Mouse (Mus musculus) intestine, embryonic 15.5 days (tissue): ENCODE measurements at regions not wholly inside any gene's neighbourhood (a gene's known extent, or its start where the extent isn't known, plus 50 kb on each side); places are given as distances from the start of the nearest gene placed in this dataset.
"Not testable (repeated sequence)": the region's sequence is repeated elsewhere in the genome, so short reads cannot be mapped to it uniquely, and the experiment has no call there.

Experiments used
- ATAC-seq: fragments of 200-750 bp; cut with Nextera tagmentation; 2 replicates; pipeline ENCODE4 v1.8.0; 2017; ENCODE audit warnings: moderate TSS enrichment, moderate library complexity
- H3K27ac ChIP-seq: fragments of 300-500 bp; sonication (generic); 2 replicates; pipeline ENCODE4 v1.5.1; 2015; ENCODE audit warnings: mild to moderate bottlenecking, inconsistent platforms
- H3K27me3 ChIP-seq: fragments of 300-500 bp; sonication (generic); replicated peaks from 2 replicates; pipeline ENCODE4 v1.6.1; 2015; ENCODE audit warnings: inconsistent platforms
- H3K36me3 ChIP-seq: fragments of 300-500 bp; sonication (generic); 2 replicates; pipeline ENCODE4 v1.6.1; 2015; ENCODE audit warnings: inconsistent platforms
- H3K4me1 ChIP-seq: fragments of 300-500 bp; sonication (generic); replicated peaks from 2 replicates; pipeline ENCODE4 v1.6.1; 2015; ENCODE audit warnings: inconsistent platforms
- H3K4me2 ChIP-seq: fragments of 300-500 bp; sonication (generic); replicated peaks from 2 replicates; pipeline ENCODE4 v1.6.1; 2015; ENCODE audit warnings: mild to moderate bottlenecking, inconsistent platforms
- H3K4me3 ChIP-seq: fragments of 300-500 bp; sonication (generic); replicated peaks from 2 replicates; pipeline ENCODE4 v1.5.1; 2015; ENCODE audit warnings: inconsistent platforms
- H3K9ac ChIP-seq: fragments of 300-500 bp; sonication (generic); 2 replicates; pipeline ENCODE4 v1.6.1; 2015; ENCODE audit warnings: inconsistent platforms
- H3K9me3 ChIP-seq: fragments of 300-500 bp; sonication (generic); 2 replicates; pipeline ENCODE4 v1.6.1; 2016; ENCODE audit warnings: inconsistent platforms
- WGBS: fragments of 180-500 bp; shearing (Covaris S2); methylation state at CpG from one replicate; pipeline ENCODE4 v1.1.7; 2015; 5-methylcytosine and 5-hydroxymethylcytosine counted together

- ATAC-seq = no peak
- Histone ChIP-seq H3K36me3 (no peaks in the 10 kb centered on the region), H3K4me3 (no peak overlapping the region), H3K4me2 (no peak overlapping the region), H3K4me1 (no peaks in the 10 kb centered on the region), H3K9me3 (no peaks in the 10 kb centered on the region), H3K27me3 (no peaks in the 10 kb centered on the region), H3K9ac (no peak overlapping the region), H3K27ac (no peak overlapping the region)
- 59% methylated on average over 5 of the region's 5 CpGs for WGBS
These were observed 523.8 kb downstream of the Tpm3-rs7 start for GRCm38 (mm10) chr14:113838237-113838636.

GRCm38 (mm10) chr14:113847836-113848235, 533.4 kb downstream of the Tpm3-rs7 start:
- H3K27ac ChIP-seq, H3K4me3 ChIP-seq, H3K9ac ChIP-seq, H3K9me3 ChIP-seq, H3K4me2 ChIP-seq, H3K27me3 ChIP-seq, ATAC-seq, H3K36me3 ChIP-seq, H3K4me1 ChIP-seq: not testable (repeated sequence)
- WGBS = 96% methylated on average over 1 of the region's 1 CpGs

DNA sequence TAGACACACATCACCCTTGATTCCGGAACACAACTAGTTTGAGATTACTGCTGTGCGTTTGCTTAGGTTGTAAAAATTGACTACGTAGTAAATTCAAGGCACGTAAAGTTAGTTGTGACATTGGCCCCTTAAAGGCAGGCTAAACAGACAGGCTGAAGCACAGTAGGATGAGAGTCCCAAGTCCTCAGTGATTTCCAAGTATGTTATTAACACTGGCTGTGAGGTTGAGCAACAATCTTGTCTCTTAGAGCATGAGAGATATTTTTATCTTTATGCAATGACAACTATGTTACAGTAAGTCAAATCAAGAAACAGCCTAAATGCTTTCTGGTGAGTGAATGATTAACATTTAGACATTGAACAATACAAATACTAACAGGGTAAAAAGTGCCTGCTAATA, 538.6 kb downstream of the Tpm3-rs7 start:
- WGBS = 61% methylated on average over 4 of the region's 4 CpGs
- no peaks in the 10 kb centered on the region for H3K36me3 ChIP-seq
- ATAC-seq = peak; percentile 55; the same call in 1 of the 2 replicates
- H3K27me3 ChIP-seq = no peaks in the 10 kb centered on the region
- no peak overlapping the region for H3K4me2 ChIP-seq
- no peaks in the 10 kb centered on the region for H3K9me3 ChIP-seq
- H3K4me1 ChIP-seq = no peaks in the 10 kb centered on the region
- H3K9ac ChIP-seq = no peak overlapping the region
- no peak overlapping the region for H3K4me3 ChIP-seq
- no peak overlapping the region for H3K27ac ChIP-seq

- H3K9me3 ChIP-seq = no peaks in the 10 kb centered on the region
- no peak overlapping the region for H3K4me3 ChIP-seq
- WGBS = 84% methylated on average over 5 of the region's 5 CpGs
- no peaks in the 10 kb centered on the region for H3K36me3 ChIP-seq
- no peak overlapping the region for H3K27ac ChIP-seq
- no peak overlapping the region for H3K4me2 ChIP-seq
- ATAC-seq = no peak
- H3K4me1 ChIP-seq = no peaks in the 10 kb centered on the region
- no peaks in the 10 kb centered on the region for H3K27me3 ChIP-seq
- H3K9ac ChIP-seq = no peak overlapping the region
These were observed 553.0 kb downstream of the Tpm3-rs7 start for GRCm38 (mm10) chr14:113867123-113868019.

GRCm38 (mm10) chr14:113883581-113883980, 569.2 kb downstream of the Tpm3-rs7 start:
- Histone ChIP-seq H3K4me1 (no peaks in the 10 kb centered on the region), H3K4me2 (no peak overlapping the region), H3K27me3 (no peaks in the 10 kb centered on the region), H3K9ac (no peak overlapping the region), H3K36me3 (no peaks in the 10 kb centered on the region), H3K27ac (no peak overlapping the region), H3K4me3 (no peak overlapping the region), H3K9me3 (no peaks in the 10 kb centered on the region)
- ATAC-seq = no peak

DNA sequence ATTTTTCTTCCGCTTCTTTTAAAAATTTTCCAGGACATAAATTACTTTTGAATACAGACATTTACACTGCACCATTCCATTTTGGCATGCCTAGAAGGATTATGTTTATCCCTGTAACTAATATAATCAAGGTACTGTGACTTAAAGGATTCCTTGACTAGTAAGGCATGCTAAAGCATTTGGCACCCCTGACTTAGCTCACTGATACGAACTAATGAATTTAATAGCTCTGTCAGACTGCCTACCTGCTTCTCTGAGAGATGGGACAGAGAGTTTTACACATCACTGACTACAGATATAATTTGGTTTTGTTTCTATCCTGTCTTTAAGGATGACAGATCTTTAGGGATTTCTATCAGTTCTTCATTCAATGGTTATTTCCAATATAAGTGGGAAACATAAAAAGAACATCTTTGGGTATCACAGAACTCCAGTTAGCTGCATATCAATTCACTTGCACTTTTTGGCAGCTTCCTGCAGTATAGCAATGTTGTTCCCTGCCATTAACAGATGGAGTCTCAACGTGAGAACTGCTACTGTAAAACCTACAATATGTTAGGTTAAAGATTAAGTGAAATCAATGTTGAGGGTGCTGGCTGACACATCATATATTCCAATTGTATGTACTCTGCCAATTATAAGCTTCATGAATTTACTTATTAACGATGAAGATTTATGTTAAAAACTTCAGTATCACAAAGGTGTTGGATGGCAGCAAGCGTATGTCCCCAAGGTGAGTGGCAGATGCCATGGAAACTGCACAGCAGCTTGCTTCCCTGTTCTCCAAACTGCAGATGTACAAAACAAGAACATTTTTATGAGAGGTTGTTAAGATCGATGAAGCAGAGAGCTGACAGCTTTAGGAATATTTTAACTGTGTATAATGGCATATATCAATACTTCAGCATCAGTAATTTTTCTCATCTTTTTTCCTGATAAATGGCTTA, 572.8 kb downstream of the Tpm3-rs7 start:
- Histone ChIP-seq H3K27ac (no peak overlapping the region), H3K4me1 (no peaks in the 10 kb centered on the region), H3K4me2 (no peak overlapping the region), H3K9me3 (no peaks in the 10 kb centered on the region), H3K27me3 (no peaks in the 10 kb centered on the region), H3K4me3 (no peak overlapping the region), H3K36me3 (no peaks in the 10 kb centered on the region), H3K9ac (no peak overlapping the region)
- ATAC-seq = no peak
- WGBS = 77% methylated on average over 6 of the region's 6 CpGs

DNA sequence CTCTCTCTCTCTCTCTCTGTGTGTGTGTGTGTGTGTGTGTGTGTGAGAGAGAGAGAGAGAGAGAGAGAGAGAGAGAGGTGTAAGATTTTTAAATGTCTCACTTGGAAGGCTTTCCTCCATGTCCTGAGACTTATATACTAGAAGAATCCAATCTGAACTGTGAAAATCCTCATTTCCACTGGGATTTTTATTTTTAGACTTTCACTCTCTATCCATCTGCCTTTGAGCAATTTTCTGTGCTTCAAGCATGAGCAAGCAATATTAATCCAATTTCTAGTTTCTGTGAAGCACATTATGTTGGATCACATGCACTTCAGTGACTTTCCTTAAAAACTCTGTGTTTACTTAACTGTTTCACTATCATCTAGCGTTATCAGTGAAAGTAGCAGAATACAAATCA, 616.4 kb downstream of the Tpm3-rs7 start:
- Histone ChIP-seq H3K27me3 (no peaks in the 10 kb centered on the region), H3K9ac (no peak overlapping the region), H3K27ac (no peak overlapping the region), H3K4me3 (no peak overlapping the region), H3K4me2 (no peak overlapping the region), H3K36me3 (no peaks in the 10 kb centered on the region), H3K9me3 (no peaks in the 10 kb centered on the region), H3K4me1 (no peaks in the 10 kb centered on the region)
- no peak for ATAC-seq
- 38% methylated on average over 1 of the region's 1 CpGs for WGBS

DNA sequence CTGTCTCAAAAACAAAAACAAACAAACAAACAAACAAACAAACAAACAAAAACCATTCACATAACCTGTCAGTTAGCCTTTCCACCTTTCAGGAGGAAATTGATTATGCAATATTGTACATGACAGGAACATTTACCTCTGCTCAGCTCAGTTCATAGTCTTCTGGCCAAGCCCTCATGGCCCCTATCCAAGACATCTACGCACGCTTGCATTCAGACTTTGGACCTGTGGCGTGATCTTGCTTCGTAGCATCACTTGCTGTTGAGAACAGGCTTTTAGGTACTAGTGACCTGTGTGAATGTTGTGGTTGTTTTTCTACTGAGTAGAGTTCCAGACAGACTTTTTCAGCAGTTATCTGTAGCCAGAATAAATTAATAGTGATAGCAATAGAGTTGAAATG, 619.4 kb downstream of the Tpm3-rs7 start:
- no peak overlapping the region for H3K4me3 ChIP-seq
- no peaks in the 10 kb centered on the region for H3K4me1 ChIP-seq
- no peak overlapping the region for H3K27ac ChIP-seq
- ATAC-seq = no peak
- no peaks in the 10 kb centered on the region for H3K27me3 ChIP-seq
- no peaks in the 10 kb centered on the region for H3K9me3 ChIP-seq
- no peaks in the 10 kb centered on the region for H3K36me3 ChIP-seq
- no peak overlapping the region for H3K4me2 ChIP-seq
- no peak overlapping the region for H3K9ac ChIP-seq
- 85% methylated on average over 4 of the region's 4 CpGs for WGBS
